Mouse (Mus musculus) cerebellum, adult 2 months (tissue): ENCODE results near the gene Rfx3. TPM values are rescaled to one million over a fixed set of nuclear protein-coding genes. Genes with fewer than 3 reads are reported as not detected.

ENCODE experiments used
- DNase-seq, 2 experiments: peaks; one replicate each; pipeline ENCODE4 v3.0.0; 2021
- H3K27ac ChIP-seq: fragments of 200-500 bp; 2 replicates; pipeline ENCODE4 v1.5.1; 2012; ENCODE audit warnings: low read length, control low read depth, inconsistent platforms; ENCODE audit not compliant: insufficient read depth
- H3K27me3 ChIP-seq: fragments of 200-500 bp; 2 replicates; pipeline ENCODE4 v1.6.1; 2012; ENCODE audit warnings: inconsistent platforms, mild to moderate bottlenecking, low read length, moderate library complexity; ENCODE audit not compliant: control insufficient read depth, insufficient read depth
- H3K4me1 ChIP-seq: fragments of 200-500 bp; 2 replicates; pipeline ENCODE4 v1.6.1; 2011; ENCODE audit warnings: low read length; ENCODE audit not compliant: control insufficient read depth, insufficient read depth
- H3K4me3 ChIP-seq: fragments of 200-500 bp; replicated peaks from 2 replicates; pipeline ENCODE3; 2011; ENCODE audit warnings: mild to moderate bottlenecking, low read depth, low read length, control low read depth; ENCODE audit not compliant: insufficient read depth
- CTCF ChIP-seq: fragments of 200-500 bp; IDR thresholded peaks from 2 replicates; pipeline ENCODE4 v1.5.1; 2011; ENCODE audit warnings: low read depth, mild to moderate bottlenecking, control low read depth, low read length, moderate library complexity, borderline replicate concordance; ENCODE audit not compliant: insufficient read depth
- POLR2A ChIP-seq: fragments of 200-500 bp; IDR thresholded peaks from 2 replicates; pipeline ENCODE4 v1.6.1; 2011; ENCODE audit warnings: low read length, control low read depth, borderline replicate concordance; ENCODE audit not compliant: insufficient read depth
- WGBS: fragments of 180-500 bp; shearing (Covaris S2); methylation state at CpG from one replicate; pipeline ENCODE4 v1.1.7; 2018; 5-methylcytosine and 5-hydroxymethylcytosine counted together
- polyA plus RNA-seq: library from polyadenylated mRNA; depleted of rRNA; stranded (reverse); fragments of >200 nt; gene quantifications from 2 replicates; pipeline ENCODE4 v1.2.3, GENCODE M21; 2012

Rfx3 gene
- polyA plus RNA-seq, 1 experiment: 7.8 TPM

DNA sequence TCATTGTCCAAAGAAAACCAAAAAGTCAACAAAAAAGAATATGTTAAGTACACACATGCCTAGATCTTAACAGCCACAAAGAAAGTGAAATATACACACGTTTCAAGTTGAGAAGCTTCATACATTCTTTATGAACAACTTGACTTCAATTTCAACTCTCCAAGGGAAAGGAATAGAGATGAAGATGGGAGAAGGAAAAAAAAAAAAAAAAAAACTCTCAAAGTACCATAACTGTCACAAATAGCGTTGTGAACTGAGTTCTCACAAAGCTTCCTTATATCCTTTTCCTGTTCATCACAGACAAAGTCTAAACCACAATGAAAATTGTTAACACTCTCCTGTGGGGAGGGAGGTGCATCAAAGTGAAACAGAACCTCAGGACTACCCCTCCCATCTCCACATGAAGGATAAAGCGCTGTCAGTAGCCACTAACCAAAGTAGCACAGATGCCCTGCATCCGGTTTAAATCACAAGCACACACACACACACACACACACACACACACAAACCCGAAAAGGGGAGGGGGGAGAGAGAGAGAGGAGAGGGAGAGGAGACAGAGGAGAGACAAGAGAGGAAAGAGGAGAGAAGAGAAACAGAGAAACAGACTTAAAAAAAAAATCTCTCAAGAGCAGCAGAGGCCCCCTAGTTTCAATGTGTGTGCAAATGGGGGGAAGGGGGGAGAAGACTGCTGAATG lies 1.2 kb downstream of the Rfx3 start:
- Histone ChIP-seq H3K4me1 (no peaks in the 10 kb centered on the region), H3K27ac (peak overlapping the region; percentile 86; the same call in 1 of the 2 replicates), H3K4me3 (peak overlapping the region; percentile 94), H3K27me3 (no peaks in the 10 kb centered on the region)
- WGBS: 2% methylated on average over 5 of the region's 5 CpGs
- TF ChIP-seq CTCF (no peak), POLR2A (no peak)
- peak; percentile 25 to 38 for DNase-seq

DNA sequence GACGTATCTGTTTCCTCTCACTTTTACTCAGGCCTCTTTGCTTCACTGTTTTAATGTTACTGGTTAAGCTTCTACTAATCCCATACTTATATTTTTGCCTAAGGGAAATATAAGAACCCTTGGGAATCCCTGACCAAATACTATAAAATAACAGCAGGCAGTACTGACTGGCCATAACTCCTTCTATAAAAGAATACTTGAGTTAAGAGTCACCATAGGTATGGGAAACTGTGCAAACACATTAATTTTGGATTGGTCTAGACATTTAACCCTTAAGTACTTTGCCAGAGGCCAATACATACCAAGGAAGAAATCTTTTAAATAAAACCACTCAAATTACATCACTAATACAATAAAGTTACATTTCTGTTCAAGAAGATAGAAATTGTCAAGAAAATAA lies 6.8 kb downstream of the Rfx3 start:
- Histone ChIP-seq H3K4me1 (no peaks in the 10 kb centered on the region), H3K4me3 (no peak overlapping the region), H3K27ac (no peak overlapping the region), H3K27me3 (no peaks in the 10 kb centered on the region)
- no peak for TF ChIP-seq CTCF
- TF ChIP-seq POLR2A: no peak
- DNase-seq: no peak
- WGBS: 65% methylated on average over 1 of the region's 1 CpGs

DNA sequence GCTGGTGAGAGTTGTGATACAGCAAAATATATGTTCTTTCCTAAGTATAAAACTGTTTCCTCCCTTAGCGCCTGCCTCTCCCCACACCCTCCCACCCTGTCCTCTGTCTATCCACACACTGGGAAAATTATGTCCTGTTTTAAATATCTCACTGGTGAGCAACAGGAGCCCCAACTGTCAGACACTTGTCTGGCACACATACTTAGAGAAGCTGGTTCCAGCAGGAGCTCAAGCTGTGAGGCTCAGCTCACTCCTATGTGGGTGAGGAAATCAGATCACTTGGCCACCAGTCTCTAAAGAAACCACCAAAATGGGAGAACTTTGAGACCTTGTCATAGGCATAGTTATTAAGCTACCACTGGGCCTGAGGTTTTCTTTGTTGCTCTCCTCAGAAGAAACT lies 7.5 kb downstream of the Rfx3 start:
- 41% methylated on average over 1 of the region's 1 CpGs for WGBS
- no peak for TF ChIP-seq POLR2A
- no peak for TF ChIP-seq CTCF
- no peaks in the 10 kb centered on the region for H3K27me3 ChIP-seq
- no peak overlapping the region for H3K27ac ChIP-seq
- no peaks in the 10 kb centered on the region for H3K4me1 ChIP-seq
- no peak overlapping the region for H3K4me3 ChIP-seq
- DNase-seq: peak; percentile 18 to 44

- no peak for TF ChIP-seq CTCF
- no peak for TF ChIP-seq POLR2A
- DNase-seq: no peak
- no peak overlapping the region for H3K4me3 ChIP-seq
- H3K27me3 ChIP-seq: no peaks in the 10 kb centered on the region
- H3K27ac ChIP-seq: no peak overlapping the region
- 82% methylated on average over 3 of the region's 3 CpGs for WGBS
- H3K4me1 ChIP-seq: no peaks in the 10 kb centered on the region
These were observed 8.3 kb downstream of the Rfx3 start for GRCm38 (mm10) chr19:28002708-28003107.

GRCm38 (mm10) chr19:27992800-27993199 lies 18.2 kb downstream of the Rfx3 start:
- no peak overlapping the region for H3K4me3 ChIP-seq
- peak in 1 of 2 experiments; percentile 15 for DNase-seq
- no peaks in the 10 kb centered on the region for H3K4me1 ChIP-seq
- H3K27ac ChIP-seq: no peak overlapping the region
- H3K27me3 ChIP-seq: no peaks in the 10 kb centered on the region
- 66% methylated on average over 7 of the region's 7 CpGs for WGBS
- no peak for TF ChIP-seq POLR2A
- no peak for TF ChIP-seq CTCF

DNA sequence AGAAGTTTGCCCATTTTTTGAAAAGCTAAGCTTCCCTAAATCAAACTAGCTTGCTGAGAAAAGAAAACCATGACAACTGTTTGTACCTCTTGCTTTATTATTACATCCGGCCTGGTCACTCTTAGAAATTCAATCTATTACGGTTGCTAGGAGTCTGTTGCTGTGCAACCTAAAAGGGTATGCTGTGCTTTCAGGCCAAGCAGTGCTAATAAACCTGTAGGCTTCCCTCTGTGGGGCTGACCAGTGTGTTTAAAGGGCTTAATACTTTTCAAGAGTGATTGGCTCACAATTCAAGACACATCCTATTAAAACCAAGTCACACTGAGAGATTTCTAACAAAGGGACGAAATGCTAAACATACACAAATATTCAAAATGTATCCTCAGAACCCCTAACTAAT lies 22.2 kb downstream of the Rfx3 start:
- Histone ChIP-seq H3K27ac (no peak overlapping the region), H3K4me3 (no peak overlapping the region), H3K27me3 (no peaks in the 10 kb centered on the region), H3K4me1 (no peaks in the 10 kb centered on the region)
- 60% methylated on average over 3 of the region's 3 CpGs for WGBS
- no peak for DNase-seq
- TF ChIP-seq POLR2A: no peak
- no peak for TF ChIP-seq CTCF

- 93% methylated on average over 3 of the region's 3 CpGs for WGBS
- TF ChIP-seq CTCF (no peak), POLR2A (no peak)
- DNase-seq: no peak
- Histone ChIP-seq H3K4me1 (0 out of 2 replicates have a peak, but pooled peaks cover 2% of the 10 kb centered on the region), H3K27ac (no peak overlapping the region), H3K4me3 (no peak overlapping the region), H3K27me3 (no peaks in the 10 kb centered on the region)
These were observed 43.4 kb downstream of the Rfx3 start for GRCm38 (mm10) chr19:27967590-27967989.

DNA sequence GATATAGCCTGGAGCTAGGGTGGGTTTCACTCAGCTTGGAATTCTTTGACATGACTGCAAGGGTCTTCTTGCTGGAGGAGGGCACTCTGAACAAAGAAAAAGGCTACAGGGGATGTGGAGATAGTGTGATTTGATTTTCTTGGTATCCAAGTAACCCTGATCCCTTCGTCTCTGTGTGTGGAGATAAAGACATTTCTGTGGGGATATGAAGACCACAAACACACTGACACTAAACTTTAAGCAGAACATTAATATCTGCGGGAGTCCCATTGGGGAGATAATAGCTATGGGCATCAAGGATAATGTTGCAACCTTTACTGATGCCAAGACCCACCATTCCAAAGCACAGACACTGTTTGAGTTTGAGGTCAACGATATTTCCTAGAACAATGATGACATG lies 49.7 kb downstream of the Rfx3 start:
- TF ChIP-seq CTCF (no peak), POLR2A (no peak)
- 94% methylated on average over 3 of the region's 3 CpGs for WGBS
- no peak overlapping the region for H3K27ac ChIP-seq
- 0 out of 2 replicates have a peak, but pooled peaks cover 2% of the 10 kb centered on the region for H3K4me1 ChIP-seq
- no peak for DNase-seq
- H3K4me3 ChIP-seq: no peak overlapping the region
- no peaks in the 10 kb centered on the region for H3K27me3 ChIP-seq
